Comparison of ENCODE assay signal across 8 mouse cellular contexts in the genomic region with DNA sequence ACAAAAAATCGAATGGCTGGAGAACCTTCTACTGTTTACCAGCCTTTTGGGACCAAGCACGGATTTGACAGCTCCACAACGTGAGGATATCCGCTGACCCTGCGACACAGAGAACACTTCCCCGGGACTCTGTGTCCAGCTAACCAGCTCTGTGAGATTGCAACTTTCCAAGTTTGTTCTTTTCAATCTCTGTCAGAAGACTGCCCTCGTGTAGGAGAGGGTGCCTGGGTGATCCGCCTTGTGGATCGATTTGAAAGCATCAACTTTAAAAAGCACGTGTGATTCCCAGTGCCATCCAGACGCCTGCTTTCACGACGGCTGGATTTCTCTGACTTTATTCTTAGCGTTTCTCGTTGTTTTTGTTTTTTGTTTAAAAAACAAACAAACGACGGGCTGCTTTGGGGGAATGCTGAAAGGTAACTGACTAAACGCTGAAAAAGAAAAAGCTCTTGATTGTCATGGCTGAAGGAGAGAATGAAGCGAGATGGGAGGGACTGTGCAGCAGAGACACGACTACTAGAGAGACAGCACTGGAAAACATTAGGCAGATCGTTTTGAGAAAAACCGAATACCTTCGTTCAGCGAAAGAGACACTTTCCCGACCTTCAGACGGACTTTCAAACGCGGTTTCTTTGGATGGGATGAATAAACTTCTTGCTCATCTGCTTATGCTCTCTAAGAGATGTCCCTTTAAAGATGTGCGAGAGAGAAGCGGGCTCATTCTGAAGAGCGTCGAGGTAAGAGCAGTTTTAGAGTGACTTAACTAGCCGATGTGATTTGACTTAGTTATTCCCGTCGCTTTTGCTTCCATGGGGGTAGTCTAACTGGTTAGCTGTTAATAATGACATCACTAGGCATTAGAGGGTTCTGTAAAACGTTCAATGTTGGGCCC. TPM values are rescaled to one million over a fixed set of nuclear protein-coding genes. Genes with fewer than 3 reads are reported as not detected.
DNase-seq lines count a peak whose midpoint lies in the region; ATAC-seq and TF ChIP-seq lines count a peak whose summit lies in the region.

No protein-coding gene starts in this region.

- TF ChIP-seq CTCF in liver, embryonic 14.5 days (IDR thresholded peaks at IDR 0.05; ENCODE audit: low read depth) = no peak

- H3K4me1 ChIP-seq in heart, embryonic 15.5 days (replicated peaks) = peaks cover 30% of the 10 kb centered on the region
- H3K4me1 ChIP-seq in ES-E14 (ENCODE audit: control insufficient read depth in 2 of 2, insufficient read depth in 2 of 2, low read length in 2 of 2, poor library complexity in 1 of 2) = peaks cover 0 to 3% of the 10 kb centered on the region in 2 experiments; a peak in 2 of 4 replicates
- H3K4me1 ChIP-seq in forebrain, embryonic 12.5 days = peaks cover 37% of the 10 kb centered on the region
- peaks cover 18 to 29% of the 10 kb centered on the region in 2 experiments for H3K4me1 ChIP-seq in liver, embryonic 14.5 days (replicated peaks; ENCODE audit: control insufficient read depth in 2 of 2, insufficient read depth in 2 of 2, low read length in 1 of 2)
- H3K4me1 ChIP-seq in stomach, embryonic 16.5 days (ENCODE audit: control insufficient read depth, insufficient read depth, low read length) = peaks cover 14% of the 10 kb centered on the region

- H3K4me3 ChIP-seq in heart, embryonic 15.5 days = peak overlapping the region; percentile 83
- H3K4me3 ChIP-seq in ES-E14 (ENCODE audit: insufficient read depth in 1 of 2, low read depth in 1 of 2, low read length in 2 of 2, poor library complexity in 1 of 2, severe bottlenecking in 1 of 2) = peak overlapping the region; percentile 83 to 87
- H3K4me3 ChIP-seq in forebrain, embryonic 12.5 days (replicated peaks) = peak overlapping the region; percentile 75
- H3K4me3 ChIP-seq in liver, embryonic 14.5 days (ENCODE audit: insufficient read depth in 1 of 2, low read depth in 2 of 2, low read length in 2 of 2) = peak overlapping the region; percentile 79 to 89
- H3K4me3 ChIP-seq in stomach, embryonic 16.5 days (replicated peaks; ENCODE audit: low read length) = peak overlapping the region; percentile 67

- H3K27ac ChIP-seq in heart, embryonic 15.5 days = peak overlapping the region; percentile 99
- H3K27ac ChIP-seq in ES-E14 (ENCODE audit: insufficient read depth, low read depth, low read length, poor library complexity, severe bottlenecking) = no peak overlapping the region
- H3K27ac ChIP-seq in forebrain, embryonic 12.5 days = peak overlapping the region; percentile 95
- H3K27ac ChIP-seq in liver, embryonic 14.5 days = peak overlapping the region; percentile 94
- H3K27ac ChIP-seq in stomach, embryonic 16.5 days (ENCODE audit: low read length) = peak overlapping the region; percentile 97

- TF ChIP-seq EP300 in liver, embryonic 14.5 days (IDR thresholded peaks at IDR 0.05; ENCODE audit: low read depth) = no peak

- H3K9me3 ChIP-seq in heart, embryonic 15.5 days (replicated peaks) = no peaks in the 10 kb centered on the region; the same call in 1 of the 2 replicates
- no peaks in the 10 kb centered on the region for H3K9me3 ChIP-seq in ES-E14 (ENCODE audit: control insufficient read depth, insufficient read depth, low read depth, low read length)
- no peaks in the 10 kb centered on the region for H3K9me3 ChIP-seq in forebrain, embryonic 12.5 days
- no peaks in the 10 kb centered on the region for H3K9me3 ChIP-seq in liver, embryonic 14.5 days (ENCODE audit: control insufficient read depth, low read length)
- no peaks in the 10 kb centered on the region for H3K9me3 ChIP-seq in stomach, embryonic 16.5 days (replicated peaks; ENCODE audit: control insufficient read depth, low read length)

- in situ Hi-C loops in ES-E14 (cut with MboI; ENCODE audit: low sequenced_read_pairs in 2 of 2, unreplicated experiment in 2 of 2) = no loop called here

- ATAC-seq in heart, embryonic 15.5 days (replicated peaks; ENCODE audit: insufficient number of reproducible peaks, insufficient read depth, low FRiP score, low read depth) = no peak
- no peak for ATAC-seq in forebrain, embryonic 12.5 days (ENCODE audit: low FRiP score)
- peak; percentile 2 for ATAC-seq in liver, embryonic 14.5 days (ENCODE audit: insufficient read depth)
- no peak for ATAC-seq in stomach, embryonic 16.5 days (ENCODE audit: insufficient read depth, low FRiP score)

- peak overlapping the region; percentile 75 for H3K4me2 ChIP-seq in heart, embryonic 15.5 days
- peak overlapping the region; percentile 64 for H3K4me2 ChIP-seq in forebrain, embryonic 12.5 days
- peak overlapping the region; percentile 94 for H3K4me2 ChIP-seq in liver, embryonic 14.5 days (ENCODE audit: low read depth)
- peak overlapping the region; percentile 83 for H3K4me2 ChIP-seq in stomach, embryonic 16.5 days (ENCODE audit: low read depth, low read length)

- H3K9ac ChIP-seq in heart, embryonic 15.5 days = peak overlapping the region; percentile 83
- peak overlapping the region; percentile 76; the same call in 1 of the 2 replicates for H3K9ac ChIP-seq in ES-E14 (ENCODE audit: insufficient read depth, low read depth, low read length, poor library complexity, severe bottlenecking)
- peak overlapping the region; percentile 74 for H3K9ac ChIP-seq in forebrain, embryonic 12.5 days
- peak overlapping the region; percentile 90 for H3K9ac ChIP-seq in liver, embryonic 14.5 days (replicated peaks)
- peak overlapping the region; percentile 85 for H3K9ac ChIP-seq in stomach, embryonic 16.5 days (ENCODE audit: low read length)

- no peaks in the 10 kb centered on the region for H3K36me3 ChIP-seq in heart, embryonic 15.5 days
- H3K36me3 ChIP-seq in ES-E14 (ENCODE audit: control insufficient read depth, insufficient read depth, low read length, poor library complexity, severe bottlenecking) = no peaks in the 10 kb centered on the region
- no peaks in the 10 kb centered on the region for H3K36me3 ChIP-seq in forebrain, embryonic 12.5 days (replicated peaks)
- no peaks in the 10 kb centered on the region for H3K36me3 ChIP-seq in liver, embryonic 14.5 days (replicated peaks; ENCODE audit: control insufficient read depth, insufficient read depth, low read depth)
- H3K36me3 ChIP-seq in stomach, embryonic 16.5 days (ENCODE audit: control insufficient read depth, insufficient read depth, low read length) = no peaks in the 10 kb centered on the region

- DNase-seq in heart, adult 8-10 months (ENCODE audit: low spot score) = no peak
- DNase-seq in ES-E14 (ENCODE audit: low read depth, low spot score) = no peak
- peak in 1 of 3 experiments; percentile 30 for DNase-seq in liver, embryonic 14.5 days (ENCODE audit: low read depth in 3 of 3, low spot score in 3 of 3)
- no peak for DNase-seq in left cerebral cortex, adult 9 months (ENCODE audit: low spot score in 2 of 2)
- DNase-seq in cerebellum, adult 9-11 months = no peak

- WGBS in heart, embryonic 15.5 days = under 1% methylated on average over 36 of the region's 36 CpGs
- under 1% methylated on average over 36 of the region's 36 CpGs for WGBS in forebrain, embryonic 12.5 days
- under 1% methylated on average over 36 of the region's 36 CpGs for WGBS in liver, embryonic 14.5 days (ENCODE audit: insufficient replicate concordance)
- under 1% methylated on average over 36 of the region's 36 CpGs for WGBS in stomach, embryonic 16.5 days

- no peaks in the 10 kb centered on the region for H3K27me3 ChIP-seq in heart, embryonic 15.5 days
- H3K27me3 ChIP-seq in forebrain, embryonic 12.5 days = no peaks in the 10 kb centered on the region
- H3K27me3 ChIP-seq in liver, embryonic 14.5 days (ENCODE audit: control insufficient read depth, insufficient read depth, low read length) = no peaks in the 10 kb centered on the region
- no peaks in the 10 kb centered on the region for H3K27me3 ChIP-seq in stomach, embryonic 16.5 days (ENCODE audit: control insufficient read depth, insufficient read depth, low read length)

TF ChIP-seq in ES-E14, 5 proteins besides CTCF, POLR2A, EP300 and RAD21:
- TF ChIP-seq ZC3H11A (IDR thresholded peaks at IDR 0.05; ENCODE audit: borderline replicate concordance, low read depth, low read length) = no peak
- no peak for TF ChIP-seq CHD2 (IDR thresholded peaks at IDR 0.05; ENCODE audit: low read depth, low read length)
- TF ChIP-seq MAFK (IDR thresholded peaks at IDR 0.05; ENCODE audit: insufficient read depth, low read depth, low read length) = no peak
- no peak for TF ChIP-seq HCFC1 (IDR thresholded peaks at IDR 0.05; ENCODE audit: borderline replicate concordance, insufficient read depth, low read length)
- TF ChIP-seq ZNF384 (IDR thresholded peaks at IDR 0.05; ENCODE audit: low read depth, low read length) = no peak
TF ChIP-seq in ES-E14: peak in this region for 0.

RNA-seq across cellular contexts. Expression of gene Sesn1, which starts 1.1 kb away (rescaled TPM):
- polyA plus RNA-seq in heart, embryonic 15.5 days (2015; fragmentation: Nextera tagmentation; extraction: Ambion mirVana) = 36.7 and 40.2 TPM in 2 replicates
- total RNA-seq in heart, adult 8-10 months (2022) = 100 to 1,000 TPM in 2 of 4 experiments, 10 to 100 TPM in 2; 87.8 to 136 (median 109) TPM
- 6.8 and 10.0 TPM in 2 replicates for total RNA-seq in ES-E14 (2012; rRNA removed)
- polyA plus RNA-seq in forebrain, embryonic 12.5 days (2016; fragmentation: Nextera tagmentation; extraction: Ambion mirVana) = 29.0 and 34.0 TPM in 2 replicates
- 10.5 and 15.2 TPM in 2 replicates for polyA plus RNA-seq in liver, embryonic 14.5 days (2012; rRNA removed)
- 19.2 and 22.2 TPM in 2 replicates for polyA plus RNA-seq in liver, embryonic 14.5 days (2014; fragmentation: Nextera tagmentation; extraction: Ambion mirVana)
- polyA plus RNA-seq in stomach, embryonic 16.5 days (2015; fragmentation: Nextera tagmentation; extraction: Ambion mirVana) = 32.3 and 34.2 TPM in 2 replicates

RNA-seq across cellular contexts. Expression of gene Cep57l1, which starts 1.1 kb away (rescaled TPM):
- 20.0 and 20.4 TPM in 2 replicates for polyA plus RNA-seq in heart, embryonic 15.5 days (2015; fragmentation: Nextera tagmentation; extraction: Ambion mirVana)
- 1 to 10 TPM; 2.1 to 4.3 (median 3.0) TPM for total RNA-seq in heart, adult 8-10 months (2022)
- total RNA-seq in ES-E14 (2012; rRNA removed) = 29.3 and 32.0 TPM in 2 replicates
- polyA plus RNA-seq in forebrain, embryonic 12.5 days (2016; fragmentation: Nextera tagmentation; extraction: Ambion mirVana) = 21.9 and 26.0 TPM in 2 replicates
- polyA plus RNA-seq in liver, embryonic 14.5 days (2012; rRNA removed) = 4.6 and 7.1 TPM in 2 replicates
- polyA plus RNA-seq in liver, embryonic 14.5 days (2014; fragmentation: Nextera tagmentation; extraction: Ambion mirVana) = 10.6 and 12.1 TPM in 2 replicates
- 19.5 and 19.8 TPM in 2 replicates for polyA plus RNA-seq in stomach, embryonic 16.5 days (2015; fragmentation: Nextera tagmentation; extraction: Ambion mirVana)
